Mouse (Mus musculus) E14TG2a.4 (cell line): ENCODE data around the gene Sugt1.

Experiments
- CTCF ChIP-seq: conservative IDR thresholded peaks from 2 replicates; pipeline ENCODE4 v1.5.1; 2014; ENCODE audit warnings: low read length
- NANOG ChIP-seq: IDR thresholded peaks from 2 replicates; pipeline ENCODE4 v1.6.1; 2014; ENCODE audit warnings: borderline replicate concordance, low read length, mixed read lengths
- POU5F1 ChIP-seq: IDR thresholded peaks from 2 replicates; pipeline ENCODE4 v1.6.1; 2014; ENCODE audit warnings: low read length, borderline replicate concordance

DNA sequence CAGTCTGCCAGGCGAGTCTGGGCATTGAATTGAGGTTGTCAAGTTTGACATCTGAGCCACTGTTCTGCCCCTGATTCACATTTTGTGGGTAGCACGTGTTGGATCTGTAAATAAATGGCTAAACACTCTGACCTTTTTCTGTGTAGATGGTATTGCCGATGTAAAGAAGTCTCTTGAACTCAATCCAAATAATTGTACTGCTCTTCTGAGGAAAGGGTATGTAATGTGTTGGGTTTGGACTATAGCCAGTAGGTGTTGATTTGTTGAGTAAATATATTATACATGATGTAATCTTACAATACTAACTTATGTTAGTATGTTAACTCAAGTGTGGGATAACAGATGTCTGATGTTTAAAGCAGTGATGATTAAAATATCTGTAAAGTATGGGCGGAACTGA lies 9.1 kb downstream of the Sugt1 start:
- TF ChIP-seq CTCF (no peak), NANOG (no peak), POU5F1 (no peak)
